Mouse (Mus musculus) midbrain, embryonic 10.5 days (tissue): ENCODE measurements around the gene Alcam. TPM values are rescaled to one million over a fixed set of nuclear protein-coding genes. Genes with fewer than 3 reads are reported as not detected.

Experiments used
- DNase-seq: peaks from one replicate; pipeline ENCODE4 v3.0.0-alpha.2; 2017; ENCODE audit warnings: low spot score
- H3K27ac ChIP-seq: fragments of 300-500 bp; sonication (generic); replicated peaks from 2 replicates; pipeline ENCODE4 v1.5.1; 2016; ENCODE audit warnings: mild to moderate bottlenecking
- H3K27me3 ChIP-seq: fragments of 300-500 bp; sonication (generic); 2 replicates; pipeline ENCODE4 v1.6.1; 2016; ENCODE audit warnings: low read depth, mild to moderate bottlenecking; ENCODE audit not compliant: poor library complexity, severe bottlenecking
- H3K36me3 ChIP-seq: fragments of 300-500 bp; sonication (generic); 2 replicates; pipeline ENCODE4 v1.6.1; 2016; ENCODE audit warnings: mild to moderate bottlenecking, moderate library complexity
- H3K4me1 ChIP-seq: fragments of 300-500 bp; sonication (generic); 2 replicates; pipeline ENCODE4 v1.6.1; 2016
- H3K4me3 ChIP-seq: fragments of 300-500 bp; sonication (generic); 2 replicates; pipeline ENCODE4 v1.5.1; 2016; ENCODE audit warnings: mild to moderate bottlenecking, moderate library complexity
- H3K9me3 ChIP-seq: fragments of 300-500 bp; sonication (generic); replicated peaks from 2 replicates; pipeline ENCODE4 v1.6.1; 2016; ENCODE audit warnings: mild to moderate bottlenecking
- WGBS: fragments of 180-500 bp; shearing (Covaris S2); methylation state at CpG from one replicate; pipeline ENCODE4 v1.1.7; 2016; 5-methylcytosine and 5-hydroxymethylcytosine counted together
- polyA plus RNA-seq: library from polyadenylated mRNA; unstranded; fragments of >200 nt; fragmentation: Nextera tagmentation; extraction: Ambion mirVana; gene quantifications from 2 replicates; pipeline ENCODE4 v1.2.1, GENCODE M21; 2016

Gene Alcam
- polyA plus RNA-seq, 1 experiment from 2014 or later = 10.4 TPM

GRCm38 (mm10) chr16:52432072-52432471, 21.8 kb downstream of the Alcam start:
- 76% methylated on average over 1 of the region's 1 CpGs for WGBS
- H3K27ac ChIP-seq = no peak overlapping the region
- no peak for DNase-seq
- H3K27me3 ChIP-seq = no peaks in the 10 kb centered on the region
- no peaks in the 10 kb centered on the region for H3K9me3 ChIP-seq
- no peaks in the 10 kb centered on the region for H3K4me1 ChIP-seq
- H3K4me3 ChIP-seq = no peak overlapping the region
- no peaks in the 10 kb centered on the region for H3K36me3 ChIP-seq

DNA sequence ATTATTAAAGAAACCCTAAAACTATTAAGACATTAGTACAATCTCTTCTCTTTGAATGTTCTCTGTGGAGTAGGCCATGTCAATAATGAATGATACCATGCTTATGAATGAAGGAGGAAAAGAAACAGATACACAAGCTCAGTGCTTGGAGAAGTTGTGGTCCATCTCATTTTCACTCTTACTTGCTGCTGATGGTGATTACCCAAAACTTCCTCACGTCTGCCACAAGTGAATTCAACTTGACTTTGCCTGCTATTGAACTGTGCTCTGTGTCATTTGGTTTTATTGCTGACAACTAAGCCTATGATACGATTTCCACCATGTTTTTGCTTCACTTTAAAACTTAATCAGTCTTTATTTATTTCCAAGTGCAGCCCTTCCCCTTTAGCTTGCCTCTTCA, 22.3 kb downstream of the Alcam start:
- H3K9me3 ChIP-seq = no peaks in the 10 kb centered on the region
- no peak for DNase-seq
- H3K36me3 ChIP-seq = no peaks in the 10 kb centered on the region
- 88% methylated on average over 2 of the region's 2 CpGs for WGBS
- H3K4me3 ChIP-seq = no peak overlapping the region
- no peak overlapping the region for H3K27ac ChIP-seq
- no peaks in the 10 kb centered on the region for H3K27me3 ChIP-seq
- no peaks in the 10 kb centered on the region for H3K4me1 ChIP-seq

DNA sequence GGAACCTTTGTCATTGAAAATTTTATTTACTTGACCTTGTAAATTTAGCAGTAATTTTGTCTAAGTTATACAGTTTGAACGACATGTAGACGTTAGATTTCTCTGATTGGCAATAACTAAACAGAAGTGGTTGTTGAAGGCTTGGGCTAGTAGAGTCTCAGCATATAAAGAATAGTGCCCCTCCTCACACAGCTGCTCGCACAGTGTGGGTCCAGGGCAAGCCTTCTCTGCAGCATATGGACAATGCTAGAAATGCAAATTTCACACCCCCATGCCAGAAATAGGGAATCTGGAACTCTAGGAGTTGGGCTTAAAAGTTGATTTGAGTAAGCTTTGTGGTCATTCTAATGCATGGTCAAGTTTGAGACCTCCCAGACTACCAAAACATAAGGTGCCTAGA, 23.8 kb downstream of the Alcam start:
- no peaks in the 10 kb centered on the region for H3K36me3 ChIP-seq
- no peak overlapping the region for H3K4me3 ChIP-seq
- no peaks in the 10 kb centered on the region for H3K9me3 ChIP-seq
- DNase-seq = no peak
- no peaks in the 10 kb centered on the region for H3K4me1 ChIP-seq
- WGBS = 83% methylated on average over 3 of the region's 3 CpGs
- no peak overlapping the region for H3K27ac ChIP-seq
- H3K27me3 ChIP-seq = no peaks in the 10 kb centered on the region

GRCm38 (mm10) chr16:52429661-52430060, 24.2 kb downstream of the Alcam start:
- Histone ChIP-seq H3K27ac (no peak overlapping the region), H3K4me3 (no peak overlapping the region), H3K4me1 (no peaks in the 10 kb centered on the region), H3K9me3 (no peaks in the 10 kb centered on the region), H3K36me3 (no peaks in the 10 kb centered on the region), H3K27me3 (no peaks in the 10 kb centered on the region)
- no peak for DNase-seq

DNA sequence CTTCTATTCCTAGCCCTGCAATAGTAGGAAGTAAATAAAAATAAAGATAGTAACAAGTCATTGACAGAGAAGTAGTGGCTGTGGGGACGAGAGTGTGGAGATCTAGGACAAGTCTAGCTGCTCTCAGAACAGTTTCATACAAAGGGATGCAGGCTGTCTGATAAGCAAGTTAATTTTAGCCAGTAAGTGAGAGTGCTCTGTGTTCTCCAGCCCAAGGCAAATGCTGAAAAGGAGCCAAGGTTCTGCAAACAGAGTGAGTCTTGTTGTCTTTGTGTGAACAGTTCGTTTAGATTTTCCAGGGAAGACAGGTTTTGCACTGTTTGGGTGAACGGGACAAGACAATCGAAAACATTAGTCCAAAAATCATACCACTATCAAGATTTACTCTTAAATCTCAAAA, 25.4 kb downstream of the Alcam start:
- Histone ChIP-seq H3K4me1 (no peaks in the 10 kb centered on the region), H3K9me3 (no peaks in the 10 kb centered on the region), H3K27me3 (no peaks in the 10 kb centered on the region), H3K27ac (no peak overlapping the region), H3K4me3 (no peak overlapping the region), H3K36me3 (no peaks in the 10 kb centered on the region)
- no peak for DNase-seq
- 85% methylated on average over 4 of the region's 4 CpGs for WGBS

DNA sequence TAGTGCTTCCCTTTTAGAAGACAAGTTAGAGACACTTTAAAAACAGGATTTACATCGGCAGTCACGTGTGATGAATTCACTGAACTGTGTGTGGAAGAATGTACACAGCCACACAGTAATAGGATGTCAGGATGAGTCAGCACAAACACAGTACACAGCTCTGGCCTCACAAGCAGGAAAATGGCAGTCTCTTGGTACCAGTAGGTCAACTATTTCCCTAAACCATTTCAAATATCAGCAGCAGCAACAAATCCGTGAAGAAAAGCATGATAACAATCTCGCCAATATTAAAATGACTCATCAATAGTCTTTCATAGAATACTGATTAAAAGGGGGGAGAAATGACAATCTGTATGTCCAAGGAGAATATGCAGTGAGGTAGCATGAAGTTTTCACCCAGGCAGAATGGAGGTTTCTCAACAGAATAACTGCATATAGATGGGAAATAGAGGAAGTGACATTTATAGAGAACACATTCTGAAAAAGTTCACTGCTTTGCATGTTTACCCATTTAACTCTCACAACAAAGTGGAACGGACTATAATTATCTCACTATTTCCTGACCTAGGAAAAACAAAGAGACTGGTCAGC, 35.2 kb downstream of the Alcam start:
- Histone ChIP-seq H3K4me1 (no peaks in the 10 kb centered on the region), H3K9me3 (no peaks in the 10 kb centered on the region), H3K27ac (no peak overlapping the region), H3K27me3 (no peaks in the 10 kb centered on the region), H3K4me3 (no peak overlapping the region), H3K36me3 (no peaks in the 10 kb centered on the region)
- DNase-seq = no peak
- 78% methylated on average over 5 of the region's 5 CpGs for WGBS

DNA sequence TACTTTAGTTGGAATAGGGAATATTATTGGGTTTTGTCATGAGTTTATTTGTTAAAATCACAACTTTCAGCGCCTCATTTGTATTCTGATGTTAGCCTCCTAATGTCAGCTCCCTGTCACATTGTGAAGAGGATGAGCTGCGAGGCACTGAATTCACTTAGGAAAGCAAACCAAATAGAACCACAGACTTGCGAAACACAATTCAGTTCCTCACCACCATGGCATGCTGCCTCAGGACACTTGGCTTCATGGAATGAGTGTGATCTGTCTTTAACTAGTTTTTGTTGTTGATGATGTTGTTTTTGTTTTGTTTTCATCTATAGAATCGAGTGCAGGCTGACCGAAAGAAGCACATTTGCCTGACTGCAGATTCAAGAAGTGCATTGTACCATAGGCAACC, 35.9 kb downstream of the Alcam start:
- H3K9me3 ChIP-seq = no peaks in the 10 kb centered on the region
- no peaks in the 10 kb centered on the region for H3K36me3 ChIP-seq
- DNase-seq = no peak
- no peaks in the 10 kb centered on the region for H3K4me1 ChIP-seq
- H3K4me3 ChIP-seq = no peak overlapping the region
- no peaks in the 10 kb centered on the region for H3K27me3 ChIP-seq
- no peak overlapping the region for H3K27ac ChIP-seq
- WGBS = 74% methylated on average over 5 of the region's 5 CpGs

DNA sequence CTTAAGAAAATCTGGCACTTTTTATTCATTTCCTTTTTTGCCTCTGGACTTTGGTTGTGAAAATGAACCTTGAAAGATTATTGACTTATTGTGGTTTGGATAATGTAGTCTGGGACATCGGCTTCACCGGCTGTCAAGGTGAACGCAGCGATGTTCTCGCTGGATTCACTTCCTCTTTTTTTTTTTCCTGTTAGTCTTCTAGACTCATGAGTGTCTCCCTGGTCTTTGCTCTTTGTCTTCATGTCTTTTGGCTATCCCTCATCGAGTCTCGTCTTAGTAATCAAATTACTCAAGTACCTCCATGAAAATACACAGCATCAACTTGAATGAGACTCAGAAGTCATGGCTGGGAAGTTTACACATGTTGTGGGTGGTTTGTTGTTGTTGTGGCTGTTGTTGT, 36.7 kb downstream of the Alcam start:
- Histone ChIP-seq H3K9me3 (no peaks in the 10 kb centered on the region), H3K4me3 (no peak overlapping the region), H3K4me1 (no peaks in the 10 kb centered on the region), H3K27me3 (no peaks in the 10 kb centered on the region), H3K36me3 (no peaks in the 10 kb centered on the region), H3K27ac (no peak overlapping the region)
- WGBS = 94% methylated on average over 7 of the region's 7 CpGs
- DNase-seq = no peak

DNA sequence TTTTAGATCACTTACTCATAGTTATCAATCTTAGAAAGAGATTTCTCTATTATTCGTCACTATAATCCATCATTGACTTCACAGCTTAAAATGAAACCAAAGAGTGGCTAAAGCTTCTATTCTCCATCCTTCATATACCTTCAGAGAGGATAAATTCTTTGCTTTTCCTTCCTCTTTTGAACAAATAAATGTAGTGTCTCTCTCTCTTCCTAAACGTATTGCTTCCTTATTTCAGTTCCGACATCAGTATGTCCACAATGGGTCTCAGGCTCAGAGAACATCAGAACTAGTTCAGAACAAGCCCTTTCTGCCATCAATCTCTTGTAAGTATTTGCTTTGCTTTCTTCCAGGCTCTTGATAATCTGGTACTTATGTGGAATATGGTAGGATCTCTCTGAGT, 40.2 kb downstream of the Alcam start:
- no peak for DNase-seq
- WGBS = 84% methylated on average over 3 of the region's 3 CpGs
- no peak overlapping the region for H3K4me3 ChIP-seq
- no peaks in the 10 kb centered on the region for H3K4me1 ChIP-seq
- no peaks in the 10 kb centered on the region for H3K9me3 ChIP-seq
- H3K36me3 ChIP-seq = no peaks in the 10 kb centered on the region
- no peak overlapping the region for H3K27ac ChIP-seq
- no peaks in the 10 kb centered on the region for H3K27me3 ChIP-seq

GRCm38 (mm10) chr16:52406072-52406471, 47.8 kb downstream of the Alcam start:
- Histone ChIP-seq H3K4me3 (no peak overlapping the region), H3K27me3 (no peaks in the 10 kb centered on the region), H3K36me3 (no peaks in the 10 kb centered on the region), H3K9me3 (no peaks in the 10 kb centered on the region), H3K27ac (no peak overlapping the region), H3K4me1 (no peaks in the 10 kb centered on the region)
- WGBS = 92% methylated on average over 3 of the region's 3 CpGs
- no peak for DNase-seq

- Histone ChIP-seq H3K9me3 (no peaks in the 10 kb centered on the region), H3K27me3 (no peaks in the 10 kb centered on the region), H3K4me3 (no peak overlapping the region), H3K36me3 (no peaks in the 10 kb centered on the region), H3K4me1 (no peaks in the 10 kb centered on the region), H3K27ac (no peak overlapping the region)
- no peak for DNase-seq
- 66% methylated on average over 2 of the region's 2 CpGs for WGBS
Observed at GRCm38 (mm10) chr16:52405272-52405671, 48.6 kb downstream of the Alcam start.

DNA sequence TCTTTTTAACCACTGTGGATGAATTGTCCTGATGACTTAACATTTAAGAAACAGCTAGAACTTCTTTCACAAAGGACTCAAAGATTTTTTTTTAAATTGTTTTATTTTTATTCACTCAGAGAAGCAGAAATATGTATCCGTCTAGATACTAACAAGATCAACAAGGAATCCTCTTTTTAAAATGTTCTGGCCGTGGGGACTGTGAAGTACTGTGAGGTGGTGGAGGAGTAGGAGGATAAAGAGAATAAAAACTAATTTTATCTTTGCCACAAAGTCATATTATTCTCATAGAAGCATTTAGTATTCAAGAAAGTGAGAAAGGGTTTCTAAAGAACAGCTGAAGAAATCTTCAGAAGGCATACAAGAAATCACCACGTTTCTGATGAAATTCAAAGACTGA, 54.8 kb downstream of the Alcam start:
- H3K36me3 ChIP-seq = no peaks in the 10 kb centered on the region
- no peaks in the 10 kb centered on the region for H3K4me1 ChIP-seq
- H3K9me3 ChIP-seq = no peaks in the 10 kb centered on the region
- DNase-seq = no peak
- H3K4me3 ChIP-seq = no peak overlapping the region
- no peak overlapping the region for H3K27ac ChIP-seq
- H3K27me3 ChIP-seq = no peaks in the 10 kb centered on the region
- 82% methylated on average over 3 of the region's 3 CpGs for WGBS

DNA sequence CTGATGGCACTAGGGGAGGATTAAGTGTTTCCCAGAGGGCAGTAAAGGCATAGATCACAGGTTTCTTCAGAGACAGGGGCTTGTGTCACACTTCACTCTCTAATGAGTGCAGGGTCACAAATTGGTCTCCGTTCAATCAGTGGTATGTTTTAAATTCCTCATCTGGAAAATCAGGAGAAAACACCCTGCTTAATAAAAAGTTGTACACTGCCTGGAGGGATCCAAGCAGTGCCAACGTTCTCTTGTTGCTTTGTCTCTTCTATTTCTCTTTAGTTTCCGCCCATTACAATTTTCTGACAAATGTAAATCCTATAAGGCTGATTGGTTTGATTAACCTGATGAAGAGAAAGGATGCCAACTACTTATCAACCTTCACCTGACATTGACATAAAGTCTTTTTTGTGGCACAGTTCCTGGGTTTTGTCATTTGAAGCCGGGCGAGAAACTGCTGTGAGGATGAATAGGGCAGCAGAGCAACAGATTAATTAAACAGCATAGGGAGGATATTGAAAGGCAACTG, 67.0 kb downstream of the Alcam start:
- WGBS = 75% methylated on average over 5 of the region's 5 CpGs
- Histone ChIP-seq H3K4me1 (no peaks in the 10 kb centered on the region), H3K4me3 (no peak overlapping the region), H3K36me3 (no peaks in the 10 kb centered on the region), H3K27ac (no peak overlapping the region), H3K9me3 (no peaks in the 10 kb centered on the region), H3K27me3 (no peaks in the 10 kb centered on the region)
- DNase-seq = no peak
